Mouse (Mus musculus) kidney, adult 8-10 months (tissue): ENCODE data around the gene Rbsn.
A peak's percentile ranks its signal among the peaks of the same experiment; 100 is the strongest.

Experiments used
- DNase-seq, 2 experiments: peaks; one replicate each; pipeline ENCODE4 v3.0.0; 2022

Gene Rbsn

GRCm38 (mm10) chr6:92214773-92215449 is at the start of gene Rbsn:
Rbsn (minus strand) TSS chr6:92214925.
- DNase-seq: peak; percentile 92 to 93

- peak; percentile 21 to 39 for DNase-seq
Measured at GRCm38 (mm10) chr6:92261162-92261843, 46.6 kb upstream of the Rbsn start.

GRCm38 (mm10) chr6:92255346-92255745 is 40.6 kb upstream of the Rbsn start:
- DNase-seq: no peak

- no peak for DNase-seq
Measured at GRCm38 (mm10) chr6:92253253-92253870, 38.6 kb upstream of the Rbsn start.

- no peak for DNase-seq
Measured at GRCm38 (mm10) chr6:92247215-92247919, 32.6 kb upstream of the Rbsn start.

- DNase-seq: no peak
Measured at GRCm38 (mm10) chr6:92246335-92246734, 31.6 kb upstream of the Rbsn start.

GRCm38 (mm10) chr6:92244591-92244990 is 29.9 kb upstream of the Rbsn start, which contains the start of gene Trh:
Trh (minus strand) TSS chr6:92244650.
- no peak for DNase-seq

GRCm38 (mm10) chr6:92241178-92241906 is 26.6 kb upstream of the Rbsn start:
- DNase-seq: peak; percentile 22 to 53

GRCm38 (mm10) chr6:92235036-92235435 is 20.3 kb upstream of the Rbsn start:
- no peak for DNase-seq

- peak; percentile 23 to 42 for DNase-seq
Measured at GRCm38 (mm10) chr6:92231762-92232161, 17.0 kb upstream of the Rbsn start.

GRCm38 (mm10) chr6:92231356-92231755 is 16.6 kb upstream of the Rbsn start:
- peak in 1 of 2 experiments; percentile 23 for DNase-seq

GRCm38 (mm10) chr6:92229586-92229985 is 14.9 kb upstream of the Rbsn start:
- DNase-seq: no peak

- DNase-seq: no peak
Measured at GRCm38 (mm10) chr6:92229103-92229502, 14.4 kb upstream of the Rbsn start.

GRCm38 (mm10) chr6:92224981-92225380 is 10.3 kb upstream of the Rbsn start:
- DNase-seq: no peak

GRCm38 (mm10) chr6:92222021-92222420 is 7.3 kb upstream of the Rbsn start:
- DNase-seq: peak; percentile 39 to 52

- peak; percentile 65 to 75 for DNase-seq
Measured at GRCm38 (mm10) chr6:92221604-92222003, 6.9 kb upstream of the Rbsn start.

GRCm38 (mm10) chr6:92219445-92219844 is 4.7 kb upstream of the Rbsn start:
- peak; percentile 85 to 88 for DNase-seq

GRCm38 (mm10) chr6:92214055-92214772 is 511 bp downstream of the Rbsn start:
- no peak for DNase-seq

GRCm38 (mm10) chr6:92199414-92199813 is 15.3 kb downstream of the Rbsn start:
- DNase-seq: no peak

GRCm38 (mm10) chr6:92184178-92184577 is 30.5 kb downstream of the Rbsn start:
- no peak for DNase-seq

- DNase-seq: peak; percentile 41 to 71
Measured at GRCm38 (mm10) chr6:92183621-92184131, 31.0 kb downstream of the Rbsn start, which contains the start of gene Mrps25. Mrps25 (minus strand) TSS chr6:92184033.
